Mouse (Mus musculus) hindbrain, embryonic 11.5 days (tissue): ENCODE measurements around the gene Fitm1. TPM values are rescaled to one million over a fixed set of nuclear protein-coding genes. Genes with fewer than 3 reads are reported as not detected.

Experiments
- ATAC-seq: fragments of 200-750 bp; cut with Nextera tagmentation; 2 replicates; pipeline ENCODE4 v1.8.0; 2017; ENCODE audit warnings: mild to moderate bottlenecking, moderate TSS enrichment, moderate library complexity; ENCODE audit not compliant: low FRiP score
- DNase-seq: peaks from one replicate; pipeline ENCODE4 v3.0.0-alpha.2; 2015; ENCODE audit warnings: low spot score
- H3K27ac ChIP-seq: fragments of 300-500 bp; sonication (generic); 2 replicates; pipeline ENCODE4 v1.5.1; 2014; ENCODE audit warnings: mild to moderate bottlenecking, low read depth, low read length
- H3K27me3 ChIP-seq: fragments of 300-500 bp; sonication (generic); 2 replicates; pipeline ENCODE4 v1.6.1; 2014; ENCODE audit warnings: mild to moderate bottlenecking, low read length, moderate library complexity, mixed read lengths; ENCODE audit not compliant: control insufficient read depth, insufficient read depth
- H3K36me3 ChIP-seq: fragments of 300-500 bp; sonication (generic); 2 replicates; pipeline ENCODE4 v1.6.1; 2014; ENCODE audit warnings: mild to moderate bottlenecking, low read length, moderate library complexity, mixed read lengths; ENCODE audit not compliant: control insufficient read depth, insufficient read depth
- H3K4me1 ChIP-seq: fragments of 300-500 bp; sonication (generic); replicated peaks from 2 replicates; pipeline ENCODE4 v1.6.1; 2014; ENCODE audit warnings: low read length, mixed read lengths; ENCODE audit not compliant: control insufficient read depth, insufficient read depth
- H3K4me2 ChIP-seq: fragments of 300-500 bp; sonication (generic); replicated peaks from 2 replicates; pipeline ENCODE4 v1.6.1; 2014; ENCODE audit warnings: mild to moderate bottlenecking, low read depth, low read length
- H3K4me3 ChIP-seq: fragments of 300-500 bp; sonication (generic); 2 replicates; pipeline ENCODE4 v1.5.1; 2014; ENCODE audit warnings: low read depth, low read length
- H3K9ac ChIP-seq: fragments of 300-500 bp; sonication (generic); 2 replicates; pipeline ENCODE4 v1.6.1; 2014; ENCODE audit warnings: low read depth, low read length
- H3K9me3 ChIP-seq: fragments of 300-500 bp; sonication (generic); 2 replicates; pipeline ENCODE4 v1.6.1; 2016; ENCODE audit warnings: low read length; ENCODE audit not compliant: control insufficient read depth
- WGBS: fragments of 180-500 bp; shearing (Covaris S2); extraction: QIAGEN DNeasy Blood & Tissue Kit; methylation state at CpG from one replicate; pipeline ENCODE4 v1.1.7; 2014; 5-methylcytosine and 5-hydroxymethylcytosine counted together
- polyA plus RNA-seq: library from polyadenylated mRNA; unstranded; fragments of >200 nt; fragmentation: Nextera tagmentation; extraction: Ambion mirVana; gene quantifications from 2 replicates; pipeline ENCODE4 v1.2.1, GENCODE M21; 2014

The Fitm1 gene
- polyA plus RNA-seq, 1 experiment from 2014 or later, result 0.77 TPM

DNA sequence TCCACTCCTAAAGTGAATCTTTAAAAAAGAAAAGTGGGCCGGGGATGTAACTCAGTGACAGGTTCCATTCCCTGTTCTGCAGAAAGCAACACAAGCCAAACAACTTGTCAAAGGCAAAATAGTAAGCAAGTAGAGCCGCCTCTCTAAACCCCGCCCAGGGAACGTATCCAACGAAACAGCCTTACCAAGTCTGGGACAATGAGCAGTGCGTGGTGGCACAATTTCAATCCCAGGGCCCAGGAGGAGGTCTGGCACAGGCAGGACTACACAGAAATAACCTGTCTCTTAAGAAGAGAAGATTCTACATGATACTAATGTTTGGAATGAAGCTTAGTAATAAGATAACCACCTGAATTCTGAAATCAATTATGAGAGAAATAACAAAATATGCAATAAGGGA, 25.2 kb upstream of the Fitm1 start:
- H3K4me3 ChIP-seq, result no peak overlapping the region
- H3K9ac ChIP-seq, result no peak overlapping the region
- H3K27me3 ChIP-seq, result no peaks in the 10 kb centered on the region
- H3K36me3 ChIP-seq, result 0 out of 2 replicates have a peak, but pooled peaks cover 2% of the 10 kb centered on the region
- H3K9me3 ChIP-seq, result no peaks in the 10 kb centered on the region
- ATAC-seq, result no peak
- no peak for DNase-seq
- no peak overlapping the region for H3K4me2 ChIP-seq
- no peak overlapping the region for H3K27ac ChIP-seq
- H3K4me1 ChIP-seq, result no peaks in the 10 kb centered on the region
- WGBS, result 88% methylated on average over 6 of the region's 6 CpGs

DNA sequence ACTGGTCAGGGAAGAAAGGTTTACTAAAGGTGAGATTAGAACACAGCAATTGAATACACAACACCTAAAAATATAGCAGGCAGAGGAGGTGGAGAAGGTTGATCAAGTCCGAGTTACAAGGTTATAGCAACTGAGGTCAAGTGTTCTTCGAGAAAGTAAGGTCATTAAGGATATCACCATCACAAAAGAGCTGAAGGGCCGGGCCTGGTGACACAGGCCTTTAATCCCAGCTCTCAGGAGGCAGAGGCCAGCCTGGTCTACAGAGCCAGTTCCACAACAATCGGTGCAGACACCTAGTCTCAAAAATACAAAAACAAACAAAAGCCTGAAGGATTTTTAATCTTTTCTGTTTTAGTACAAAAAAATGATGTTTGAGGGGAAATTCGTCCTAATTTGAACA, 24.1 kb upstream of the Fitm1 start:
- Histone ChIP-seq H3K9ac (no peak overlapping the region), H3K4me2 (no peak overlapping the region), H3K27me3 (no peaks in the 10 kb centered on the region), H3K36me3 (0 out of 2 replicates have a peak, but pooled peaks cover 2% of the 10 kb centered on the region), H3K27ac (no peak overlapping the region), H3K9me3 (no peaks in the 10 kb centered on the region), H3K4me3 (no peak overlapping the region), H3K4me1 (no peaks in the 10 kb centered on the region)
- ATAC-seq (no peak), DNase-seq (no peak)
- WGBS, result 67% methylated on average over 5 of the region's 5 CpGs

DNA sequence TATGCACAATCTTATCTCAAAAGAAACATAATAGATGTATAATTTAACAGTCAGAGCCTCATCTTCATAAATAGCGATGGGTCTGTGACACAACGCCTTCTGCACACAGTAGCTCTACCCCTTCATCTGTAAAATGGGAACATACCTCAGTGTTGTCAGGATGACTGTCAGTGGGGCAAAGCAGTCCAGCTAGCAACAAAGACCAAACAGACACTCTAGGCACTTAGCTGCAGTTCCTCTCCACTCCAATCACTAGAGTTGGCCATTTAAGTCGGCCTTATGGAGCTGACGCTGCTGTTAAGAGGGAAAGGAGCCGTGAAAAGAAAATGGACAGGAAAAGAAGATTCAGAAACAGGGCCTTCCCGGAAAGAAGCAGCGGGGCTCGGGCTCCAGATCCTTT, 23.6 kb upstream of the Fitm1 start:
- no peaks in the 10 kb centered on the region for H3K4me1 ChIP-seq
- H3K9me3 ChIP-seq, result no peaks in the 10 kb centered on the region
- H3K4me2 ChIP-seq, result no peak overlapping the region
- H3K9ac ChIP-seq, result no peak overlapping the region
- H3K27me3 ChIP-seq, result no peaks in the 10 kb centered on the region
- 0 out of 2 replicates have a peak, but pooled peaks cover 2% of the 10 kb centered on the region for H3K36me3 ChIP-seq
- H3K27ac ChIP-seq, result no peak overlapping the region
- H3K4me3 ChIP-seq, result no peak overlapping the region
- DNase-seq (no peak), ATAC-seq (no peak)
- 90% methylated on average over 8 of the region's 8 CpGs for WGBS

DNA sequence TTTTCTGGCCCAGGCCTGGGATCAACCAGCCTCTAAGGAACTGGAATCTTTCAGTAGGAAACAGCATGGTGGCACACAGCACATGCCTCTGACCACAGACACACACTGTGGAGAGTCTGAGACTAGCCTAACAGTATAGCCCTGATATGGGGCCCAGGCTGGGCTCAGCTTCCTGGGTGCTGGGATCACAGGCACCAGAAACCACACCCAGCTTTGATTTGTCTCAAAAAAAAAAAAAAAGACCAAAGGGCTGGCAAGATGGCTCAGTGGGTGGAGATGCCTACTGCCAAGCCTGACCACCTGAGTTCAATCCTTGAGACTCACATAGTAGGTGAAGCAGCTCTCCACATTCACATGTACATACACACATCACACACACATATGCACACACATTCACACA, 20.8 kb upstream of the Fitm1 start:
- Histone ChIP-seq H3K9me3 (no peaks in the 10 kb centered on the region), H3K4me1 (no peaks in the 10 kb centered on the region), H3K4me3 (no peak overlapping the region), H3K9ac (no peak overlapping the region), H3K4me2 (no peak overlapping the region), H3K27ac (no peak overlapping the region), H3K27me3 (no peaks in the 10 kb centered on the region), H3K36me3 (no peaks in the 10 kb centered on the region)
- DNase-seq (no peak), ATAC-seq (no peak)

DNA sequence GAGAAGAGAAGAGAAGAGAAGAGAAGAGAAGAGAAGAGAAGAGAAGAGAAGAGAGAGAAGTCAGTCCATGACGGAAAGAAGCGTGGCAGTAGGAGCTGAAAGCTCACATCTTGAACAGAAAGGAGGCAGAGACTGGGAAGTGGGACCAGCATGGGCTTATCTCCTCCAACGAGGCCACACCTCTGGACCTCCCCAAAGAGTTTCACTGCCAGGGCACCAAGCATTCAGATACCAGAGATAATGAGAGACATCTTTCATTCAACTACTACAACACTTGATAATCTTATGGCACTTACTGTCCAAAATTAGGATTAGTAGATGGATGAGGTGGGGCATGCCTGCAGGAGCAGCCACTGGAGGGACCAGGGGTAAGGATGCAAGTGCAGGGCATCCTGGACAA, 19.6 kb upstream of the Fitm1 start:
- Histone ChIP-seq H3K4me2 (no peak overlapping the region), H3K4me3 (no peak overlapping the region), H3K4me1 (no peaks in the 10 kb centered on the region), H3K27me3 (no peaks in the 10 kb centered on the region), H3K9me3 (no peaks in the 10 kb centered on the region), H3K36me3 (no peaks in the 10 kb centered on the region), H3K27ac (no peak overlapping the region), H3K9ac (no peak overlapping the region)
- no peak for DNase-seq
- no peak for ATAC-seq
- 79% methylated on average over 3 of the region's 3 CpGs for WGBS

DNA sequence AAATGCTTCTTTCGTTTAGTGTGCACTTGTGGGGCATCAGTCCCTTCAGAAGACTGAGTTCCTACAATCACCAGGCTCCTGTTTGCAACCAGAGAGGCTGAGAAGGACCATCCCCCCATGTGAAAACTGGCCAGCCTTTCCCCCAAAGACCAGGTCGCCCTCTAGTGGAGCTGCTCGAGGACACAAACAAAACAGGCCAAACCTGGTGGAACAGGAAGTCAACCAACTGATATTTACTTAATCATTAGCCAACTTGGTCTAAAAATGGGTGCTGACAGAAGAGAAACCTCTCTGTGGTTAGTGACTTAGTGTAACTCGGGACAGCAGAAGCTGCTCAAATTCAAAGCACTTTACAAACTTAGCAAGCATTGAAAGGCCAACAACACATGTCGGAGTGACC, 18.4 kb upstream of the Fitm1 start:
- Histone ChIP-seq H3K9me3 (no peaks in the 10 kb centered on the region), H3K4me3 (no peak overlapping the region), H3K27me3 (no peaks in the 10 kb centered on the region), H3K4me2 (no peak overlapping the region), H3K4me1 (0 out of 2 replicates have a peak, but pooled peaks cover 4% of the 10 kb centered on the region), H3K36me3 (no peaks in the 10 kb centered on the region), H3K27ac (no peak overlapping the region), H3K9ac (no peak overlapping the region)
- peak; percentile 76 for DNase-seq
- ATAC-seq, result no peak
- WGBS, result 33% methylated on average over 5 of the region's 5 CpGs

DNA sequence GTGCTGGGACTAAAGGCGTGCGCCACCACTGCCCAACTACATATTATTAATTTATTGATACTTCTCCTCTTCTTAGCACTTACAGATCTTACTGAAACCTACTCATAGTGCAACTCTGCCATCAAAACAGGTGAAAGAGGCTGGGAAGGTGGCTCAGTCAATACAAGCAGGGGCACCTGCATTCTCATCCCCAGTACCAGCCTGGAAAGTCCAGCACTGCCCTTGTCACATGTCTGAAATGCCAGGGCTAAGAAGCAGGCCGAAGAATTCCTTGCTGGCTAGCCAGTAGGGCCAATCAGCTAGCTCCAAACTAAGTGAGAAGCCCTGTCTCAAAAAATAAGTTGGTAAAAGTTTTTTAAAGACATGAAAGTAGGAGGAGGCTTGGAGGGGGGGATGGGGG, 17.8 kb upstream of the Fitm1 start:
- H3K27ac ChIP-seq, result no peak overlapping the region
- no peak overlapping the region for H3K4me2 ChIP-seq
- no peak overlapping the region for H3K9ac ChIP-seq
- no peak overlapping the region for H3K4me3 ChIP-seq
- WGBS, result 86% methylated on average over 3 of the region's 3 CpGs
- H3K4me1 ChIP-seq, result 0 out of 2 replicates have a peak, but pooled peaks cover 4% of the 10 kb centered on the region
- DNase-seq, result no peak
- no peaks in the 10 kb centered on the region for H3K36me3 ChIP-seq
- ATAC-seq, result no peak
- no peaks in the 10 kb centered on the region for H3K27me3 ChIP-seq
- H3K9me3 ChIP-seq, result no peaks in the 10 kb centered on the region

DNA sequence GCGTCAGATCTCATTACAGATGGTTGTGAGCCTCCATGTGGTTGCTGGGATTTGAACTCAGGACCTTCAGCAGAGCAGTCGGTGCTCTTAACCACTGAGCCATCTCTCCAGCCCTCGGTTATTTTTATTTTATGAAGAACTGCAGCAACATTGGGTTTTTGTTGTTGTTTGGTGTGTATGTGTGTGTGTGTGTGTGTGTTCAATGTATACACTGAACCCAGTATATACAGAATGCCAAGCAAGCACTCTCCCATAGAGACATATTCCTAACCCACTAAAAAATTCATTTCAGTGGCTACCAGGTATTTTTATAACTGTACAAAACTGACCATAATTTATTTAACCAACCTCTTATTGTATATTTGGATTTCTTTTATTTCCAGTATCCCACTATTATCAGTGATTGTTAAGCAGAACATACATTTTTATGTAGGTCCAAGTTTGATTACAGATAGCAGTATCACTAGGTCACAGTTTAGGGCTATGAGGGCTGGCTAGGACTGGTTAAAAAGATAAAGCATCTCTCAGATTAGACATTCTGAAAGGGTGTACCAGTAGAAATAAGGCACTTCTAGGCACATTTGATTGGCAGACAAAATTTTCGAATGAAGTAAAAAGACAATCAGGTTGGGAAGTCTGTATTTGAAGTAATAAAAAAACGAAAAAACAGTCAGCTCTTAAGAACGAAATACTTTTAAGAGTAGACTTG, 16.5 kb upstream of the Fitm1 start:
- Histone ChIP-seq H3K4me1 (0 out of 2 replicates have a peak, but pooled peaks cover 4% of the 10 kb centered on the region), H3K9ac (no peak overlapping the region), H3K9me3 (no peaks in the 10 kb centered on the region), H3K4me2 (0 out of 2 replicates have a peak overlapping the region, but pooled peaks have one; percentile 19), H3K27ac (no peak overlapping the region), H3K36me3 (no peaks in the 10 kb centered on the region), H3K4me3 (peak overlapping the region; percentile 43), H3K27me3 (no peaks in the 10 kb centered on the region)
- DNase-seq, result no peak
- no peak for ATAC-seq
- WGBS, result 58% methylated on average over 6 of the region's 6 CpGs

DNA sequence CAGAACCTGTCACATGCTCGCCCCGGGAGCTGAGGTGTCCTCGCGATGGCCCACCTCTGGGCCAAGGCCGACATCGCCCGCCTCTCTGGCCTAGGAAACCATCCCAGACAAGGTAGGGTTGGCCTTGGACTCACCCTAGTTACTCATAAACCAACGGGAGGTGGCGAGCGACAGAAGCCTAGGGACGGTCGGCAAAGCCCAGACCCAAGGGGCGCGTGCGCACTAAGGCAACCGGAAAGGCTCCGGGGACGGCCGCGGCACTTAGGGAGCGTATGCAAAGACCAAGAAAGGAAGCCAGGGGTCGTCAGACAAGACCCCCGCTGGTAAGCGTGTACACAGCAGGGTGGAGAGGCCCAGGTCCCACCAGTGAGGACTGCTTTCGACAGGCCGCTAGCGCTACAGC, 15.6 kb upstream of the Fitm1 start, which contains the start of gene Dcaf11:
Gene Dcaf11 (plus strand): TSS at position 208 of the 403 bp plus-strand sequence.
- peak; percentile 85 for ATAC-seq
- peak; percentile 94 for DNase-seq
- Histone ChIP-seq H3K27me3 (no peaks in the 10 kb centered on the region), H3K27ac (peak within 1 kb of the TSS; percentile 91), H3K9me3 (no peaks in the 10 kb centered on the region), H3K4me2 (peak within 1 kb of the TSS; percentile 75), H3K9ac (peak within 1 kb of the TSS; percentile 76), H3K36me3 (no peaks in the 10 kb centered on the region), H3K4me3 (peak within 1 kb of the TSS; percentile 43), H3K4me1 (0 out of 2 replicates have a peak, but pooled peaks cover 4% of the 10 kb centered on the region)
- WGBS, result under 1% methylated on average over 27 of the region's 27 CpGs
